Mouse (Mus musculus): ENCODE results near the gene Gm5678.

DNA sequence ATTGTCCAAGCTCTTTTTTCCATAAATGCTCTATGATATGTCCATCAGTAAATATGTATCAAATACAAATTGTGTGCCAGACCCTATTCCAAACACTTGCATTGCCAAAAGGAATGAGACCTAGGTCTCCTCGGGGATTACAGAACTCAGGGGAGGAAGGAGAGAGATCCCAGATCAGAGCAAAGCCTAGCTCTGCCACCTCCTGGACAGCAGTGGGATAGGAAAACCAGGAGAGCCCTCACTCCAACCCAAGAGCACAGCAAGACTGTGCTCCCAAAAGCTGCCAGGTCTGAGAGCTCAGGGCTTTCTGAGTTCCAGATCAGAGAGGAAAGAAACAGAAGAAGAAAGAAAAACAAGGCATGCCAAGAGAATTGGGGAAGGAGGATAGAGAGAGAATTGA, 1.2 kb upstream of the Gm5678 start:
- peak; percentile 10; the same call in 1 of the 2 replicates for TF ChIP-seq CTCF (IDR thresholded peaks at IDR 0.05; ENCODE audit: control insufficient read depth, insufficient read depth, low read length)
- TF ChIP-seq POLR2A (IDR thresholded peaks at IDR 0.05; ENCODE audit: borderline replicate concordance, control insufficient read depth, low read depth, low read length): no peak

Measured in bone marrow, adult 2 months (tissue).